Mouse (Mus musculus) MEL (cell line): Measurements from ENCODE around the gene Miga2. TPM values are rescaled to one million over a fixed set of nuclear protein-coding genes. Genes with fewer than 3 reads are reported as not detected.

Source experiments
- DNase-seq: peaks from one replicate; pipeline ENCODE4 v3.0.0; 2011; ENCODE audit warnings: low read depth, low spot score
- H3K27ac ChIP-seq: 2 replicates; pipeline ENCODE4 v1.5.1; 2012; ENCODE audit warnings: low read depth, mild to moderate bottlenecking, control low read depth, low read length, moderate library complexity; ENCODE audit not compliant: control insufficient read depth
- H3K27me3 ChIP-seq, 2 experiments: fragments of 150-350 bp in 1 of 2; sonication (generic) in 1 of 2; 2 replicates each; pipeline ENCODE4 v1.6.1; 2012; ENCODE audit warnings: low read length in 2 of 2, mild to moderate bottlenecking in 2 of 2, improper control_type of control experiment in 1 of 2, moderate library complexity in 1 of 2; ENCODE audit not compliant: insufficient read depth in 2 of 2, control insufficient read depth in 1 of 2
- H3K36me3 ChIP-seq, 2 experiments: 2 replicates each; pipeline ENCODE4 v1.6.1; 2012 to 2014; ENCODE audit warnings: low read length in 2 of 2, improper control_type of control experiment in 1 of 2, inconsistent platforms in 1 of 2, mild to moderate bottlenecking in 1 of 2; ENCODE audit not compliant: insufficient read depth in 2 of 2, control insufficient read depth in 1 of 2
- H3K4me1 ChIP-seq, 2 experiments: fragments of 150-350 bp in 1 of 2; sonication (generic) in 1 of 2; 2 replicates each; pipeline ENCODE4 v1.6.1; 2012; ENCODE audit warnings: low read length in 2 of 2, improper control_type of control experiment in 1 of 2, mild to moderate bottlenecking in 1 of 2; ENCODE audit not compliant: insufficient read depth in 2 of 2, control insufficient read depth in 1 of 2
- H3K4me3 ChIP-seq, 2 experiments: fragments of 150-350 bp in 1 of 2; sonication (generic) in 1 of 2; 2 replicates each; pipeline ENCODE4 v1.5.1; 2012; ENCODE audit warnings: low read depth in 2 of 2, low read length in 2 of 2, mild to moderate bottlenecking in 2 of 2, moderate library complexity in 2 of 2, control low read depth in 1 of 2, improper control_type of control experiment in 1 of 2; ENCODE audit not compliant: control insufficient read depth in 1 of 2, insufficient read depth in 1 of 2
- H3K79me2 ChIP-seq: 2 replicates; pipeline ENCODE4 v1.6.1; 2012; ENCODE audit warnings: mild to moderate bottlenecking, low read length, moderate library complexity; ENCODE audit not compliant: control insufficient read depth, poor library complexity, insufficient read depth
- H3K9ac ChIP-seq: 2 replicates; pipeline ENCODE4 v1.6.1; 2012; ENCODE audit warnings: low read depth, mild to moderate bottlenecking, control low read depth, low read length, moderate library complexity; ENCODE audit not compliant: control insufficient read depth, poor library complexity, severe bottlenecking
- H3K9me3 ChIP-seq: fragments of 150-350 bp; sonication (generic); replicated peaks from 2 replicates; pipeline ENCODE4 v1.6.1; 2012; ENCODE audit warnings: mild to moderate bottlenecking, low read length, improper control_type of control experiment, moderate library complexity; ENCODE audit not compliant: insufficient read depth
- BHLHE40 ChIP-seq: IDR thresholded peaks from 2 replicates; pipeline ENCODE4 v1.6.1; 2012; ENCODE audit warnings: low read depth, mild to moderate bottlenecking, inconsistent platforms, low read length, improper control_type of control experiment, borderline replicate concordance
- CHD2 ChIP-seq: IDR thresholded peaks from 2 replicates; pipeline ENCODE4 v1.6.1; 2011; ENCODE audit warnings: low read length, improper control_type of control experiment
- EP300 ChIP-seq, 2 experiments: IDR thresholded peaks; 2 replicates each; pipeline ENCODE4 v1.6.1; 2011; ENCODE audit warnings: improper control_type of control experiment in 2 of 2, low read length in 2 of 2, low read depth in 1 of 2, mild to moderate bottlenecking in 1 of 2
- ETS1 ChIP-seq: IDR thresholded peaks from 2 replicates; pipeline ENCODE4 v1.6.1; 2012; ENCODE audit warnings: low read depth, mild to moderate bottlenecking, inconsistent platforms, low read length, improper control_type of control experiment, moderate library complexity
- GABPA ChIP-seq: IDR thresholded peaks from 2 replicates; pipeline ENCODE4 v1.6.1; 2012; ENCODE audit warnings: low read depth, mild to moderate bottlenecking, inconsistent platforms, low read length, improper control_type of control experiment, moderate library complexity
- HCFC1 ChIP-seq: IDR thresholded peaks from 2 replicates; pipeline ENCODE4 v1.6.1; 2012; ENCODE audit warnings: low read depth, mild to moderate bottlenecking, inconsistent platforms, low read length, improper control_type of control experiment, moderate library complexity
- KAT2A ChIP-seq: conservative IDR thresholded peaks from 2 replicates; pipeline ENCODE4 v1.6.1; 2012; ENCODE audit warnings: low read depth, low read length, improper control_type of control experiment, inconsistent platforms
- MAFK ChIP-seq: IDR thresholded peaks from 2 replicates; pipeline ENCODE4 v1.6.1; 2011; ENCODE audit warnings: low read depth, mild to moderate bottlenecking, low read length, improper control_type of control experiment, borderline replicate concordance
- MAZ ChIP-seq: IDR thresholded peaks from 2 replicates; pipeline ENCODE4 v1.6.1; 2012; ENCODE audit warnings: low read depth, mild to moderate bottlenecking, inconsistent platforms, low read length, improper control_type of control experiment
- MEF2A ChIP-seq: IDR thresholded peaks from 2 replicates; pipeline ENCODE4 v1.6.1; 2014; ENCODE audit warnings: low read depth, mild to moderate bottlenecking, inconsistent platforms, low read length, improper control_type of control experiment; ENCODE audit not compliant: poor library complexity, insufficient replicate concordance, severe bottlenecking; ENCODE audit errors: extremely low read depth
- MXI1 ChIP-seq: IDR thresholded peaks from 2 replicates; pipeline ENCODE4 v1.6.1; 2011; ENCODE audit warnings: mild to moderate bottlenecking, low read depth, low read length, improper control_type of control experiment
- MYC ChIP-seq: IDR thresholded peaks from 2 replicates; pipeline ENCODE4 v1.6.1; 2011; ENCODE audit warnings: low read depth, mild to moderate bottlenecking, low read length, improper control_type of control experiment, moderate library complexity
- POLR2A ChIP-seq, 2 experiments: IDR thresholded peaks; 2 replicates each; pipeline ENCODE4 v1.6.1; 2011 to 2012; ENCODE audit warnings: low read length in 2 of 2, mild to moderate bottlenecking in 2 of 2, control low read depth in 1 of 2, improper control_type of control experiment in 1 of 2, low read depth in 1 of 2, moderate library complexity in 1 of 2; ENCODE audit not compliant: control insufficient read depth in 1 of 2, insufficient read depth in 1 of 2, poor library complexity in 1 of 2
- POLR2AphosphoS5 ChIP-seq: IDR thresholded peaks from 2 replicates; pipeline ENCODE4 v1.6.1; 2012; ENCODE audit warnings: low read depth, borderline replicate concordance, mild to moderate bottlenecking, inconsistent platforms, low read length, moderate library complexity, mixed read lengths
- SMC3 ChIP-seq: IDR thresholded peaks from 2 replicates; pipeline ENCODE4 v1.6.1; 2011; ENCODE audit warnings: low read depth, low read length, improper control_type of control experiment
- TBP ChIP-seq: IDR thresholded peaks from 2 replicates; pipeline ENCODE4 v1.8.0; 2011; ENCODE audit warnings: low read depth, low read length, improper control_type of control experiment
- TCF12 ChIP-seq: IDR thresholded peaks from 2 replicates; pipeline ENCODE4 v1.6.1; 2014; ENCODE audit warnings: low read depth, mild to moderate bottlenecking, inconsistent platforms, low read length, improper control_type of control experiment, moderate library complexity
- USF1 ChIP-seq: IDR thresholded peaks from 2 replicates; pipeline ENCODE4 v1.6.1; 2014; ENCODE audit warnings: low read depth, mild to moderate bottlenecking, inconsistent platforms, low read length, improper control_type of control experiment, moderate library complexity
- ZC3H11A ChIP-seq: IDR thresholded peaks from 2 replicates; pipeline ENCODE4 v1.6.1; 2012; ENCODE audit warnings: low read depth, mild to moderate bottlenecking, inconsistent platforms, low read length, improper control_type of control experiment
- ZNF384 ChIP-seq: IDR thresholded peaks from 2 replicates; pipeline ENCODE4 v1.6.1; 2012; ENCODE audit warnings: low read depth, mild to moderate bottlenecking, inconsistent platforms, low read length, improper control_type of control experiment
- polyA plus RNA-seq, 2 experiments: library from polyadenylated mRNA; stranded (reverse) in 1 of 2; unstranded in 1 of 2; fragments of >175 nt in 1 of 2; fragments of >200 nt in 1 of 2; gene quantifications; 2 replicates each; pipeline versions ENCODE4 v1.2.1 to v1.2.4; 2012; ENCODE audit warnings: low replicate concordance in 2 of 2, low read depth in 1 of 2; ENCODE audit not compliant: insufficient read length in 2 of 2, insufficient read depth in 1 of 2, missing spikeins in 1 of 2
- total RNA-seq: library from RNA; depleted of rRNA; stranded (reverse); fragments of 300-350 nt; gene quantifications from 2 replicates; pipeline ENCODE4 v1.2.3, GENCODE M21; 2012

Miga2 gene
- total and polyA plus RNA-seq, 3 experiments: 20.3 to 25.8 TPM; not detected in 1

DNA sequence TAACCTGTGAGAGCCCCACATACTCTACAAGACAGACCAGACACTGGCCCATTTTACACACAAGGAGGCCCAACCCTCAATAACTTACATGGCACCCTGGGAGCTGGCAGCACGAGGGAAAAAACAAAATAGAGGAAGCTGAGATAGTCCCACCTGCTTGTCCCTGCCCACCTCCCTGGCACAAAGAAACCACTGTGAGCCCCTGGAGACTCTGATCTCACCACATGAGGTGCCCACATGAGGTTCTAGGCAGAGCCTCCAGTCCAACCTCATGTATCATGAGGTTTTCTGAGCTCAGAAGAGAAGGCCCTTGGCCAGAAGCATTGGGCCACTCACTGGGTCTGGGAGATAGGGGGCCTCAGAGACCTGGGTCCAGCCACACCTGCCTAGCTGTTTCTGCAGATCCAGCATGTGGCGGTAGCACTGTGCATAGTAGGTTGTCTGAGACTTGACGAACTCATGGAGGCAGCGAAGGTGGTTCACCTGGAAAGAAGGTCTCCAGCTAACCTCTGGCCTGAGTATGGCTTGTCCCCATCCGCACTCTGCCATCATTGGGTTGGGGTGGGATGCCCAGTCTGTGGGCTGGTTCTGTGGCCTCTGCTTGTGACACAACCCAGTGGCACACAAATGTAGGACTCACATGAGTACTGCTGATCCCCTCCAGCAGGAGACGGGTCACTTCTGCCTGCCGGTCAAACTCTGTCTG, 17.9 kb upstream of the Miga2 start:
- H3K27ac ChIP-seq: no peak overlapping the region
- H3K4me3 ChIP-seq: no peak overlapping the region
- H3K79me2 ChIP-seq: no peaks in the 10 kb centered on the region
- no peaks in the 10 kb centered on the region for H3K27me3 ChIP-seq
- H3K9ac ChIP-seq: no peak overlapping the region
- H3K9me3 ChIP-seq: no peaks in the 10 kb centered on the region
- no peak for DNase-seq
- H3K4me1 ChIP-seq: no peaks in the 10 kb centered on the region
- H3K36me3 ChIP-seq: peaks cover 0 to 9% of the 10 kb centered on the region in 2 experiments; a peak in 1 of 4 replicates
- TF ChIP-seq MEF2A (no peak), ZC3H11A (no peak), MYC (no peak), ETS1 (no peak), SMC3 (no peak), KAT2A (no peak), POLR2AphosphoS5 (no peak), MAZ (no peak), ZNF384 (no peak), BHLHE40 (no peak), GABPA (no peak), MAFK (no peak), CHD2 (no peak), USF1 (no peak), HCFC1 (no peak)

- no peak overlapping the region for H3K27ac ChIP-seq
- no peak for DNase-seq
- TF ChIP-seq TCF12 (no peak), ETS1 (no peak), POLR2AphosphoS5 (no peak), KAT2A (no peak), MXI1 (no peak), HCFC1 (no peak), ZC3H11A (no peak), POLR2A (IDR thresholded peaks at IDR 0.05; ENCODE audit: control insufficient read depth in 1 of 2, insufficient read depth in 1 of 2, low read depth in 1 of 2, low read length in 2 of 2, poor library complexity in 1 of 2) (no peak), EP300 (IDR thresholded peaks at IDR 0.05; ENCODE audit: low read depth in 1 of 2, low read length in 2 of 2) (no peak), TBP (no peak)
- H3K36me3 ChIP-seq: no peaks in the 10 kb centered on the region; a peak in 1 of 4 replicates
- no peaks in the 10 kb centered on the region for H3K4me1 ChIP-seq
- no peaks in the 10 kb centered on the region for H3K9me3 ChIP-seq
- no peaks in the 10 kb centered on the region for H3K79me2 ChIP-seq
- H3K9ac ChIP-seq: no peak overlapping the region
- H3K27me3 ChIP-seq: no peaks in the 10 kb centered on the region
- no peak overlapping the region for H3K4me3 ChIP-seq
These were observed 14.8 kb upstream of the Miga2 start for GRCm38 (mm10) chr2:30349196-30349595.
